Mouse (Mus musculus) gastrocnemius, postnatal 25 days (tissue): ENCODE measurements around the gene Olfr429. TPM values are rescaled to one million over a fixed set of nuclear protein-coding genes. Genes with fewer than 3 reads are reported as not detected.

Source experiments
- total RNA-seq, 2 experiments: library from RNA; stranded (reverse); gene quantifications; 1 replicate in 1 of 2; 2 replicates in 1 of 2; pipeline ENCODE4 v1.2.3; 2021

Gene Olfr429
- total RNA-seq, 2 experiments from 2014 or later = not detected

Other genes with a start within 250 kb of the Olfr429 start
- 1 to 10 TPM; 1.5 to 3.0 TPM for gene Ifi211, start 171.3 kb upstream of the Olfr429 start, total RNA-seq
- 1 to 10 TPM; 3.8 to 4.6 TPM for gene Mndal, start 141.8 kb upstream of the Olfr429 start, total RNA-seq
- gene Ifi203, start 141.7 kb upstream of the Olfr429 start, total RNA-seq = 1 to 10 TPM; 4.0 to 5.2 TPM
- not detected for gene Ifi202b, start 101.6 kb upstream of the Olfr429 start, total RNA-seq
- 10 to 100 TPM in 1 of 2 experiments, 1 to 10 TPM in 1; 3.7 to 11.7 TPM for gene Ifi205, start 52.5 kb upstream of the Olfr429 start, total RNA-seq
- not detected for gene Olfr433, start 43.6 kb upstream of the Olfr429 start, total RNA-seq
- gene Olfr432, start 35.1 kb upstream of the Olfr429 start, total RNA-seq = not detected
- gene Olfr430, start 17.7 kb upstream of the Olfr429 start, total RNA-seq = not detected
- not detected for gene Olfr427, start 12.6 kb downstream of the Olfr429 start, total RNA-seq
- not detected for gene Olfr231, start 36.8 kb downstream of the Olfr429 start, total RNA-seq
- not detected for gene Olfr424, start 47.2 kb downstream of the Olfr429 start, total RNA-seq
- not detected for gene Olfr420, start 71.3 kb downstream of the Olfr429 start, total RNA-seq
- under 1 TPM; 0.08 to 0.67 TPM for gene Spta1, start 88.4 kb downstream of the Olfr429 start, total RNA-seq
- not detected for gene Olfr419, start 167.7 kb downstream of the Olfr429 start, total RNA-seq
- gene Mptx1, start 246.2 kb downstream of the Olfr429 start, total RNA-seq = not detected